Mouse (Mus musculus) spleen, adult 2 months (tissue): ENCODE measurements around the gene Ccdc146.

Source experiments
- CTCF ChIP-seq: fragments of 200-500 bp; IDR thresholded peaks from 2 replicates; pipeline ENCODE4 v1.5.1; 2011; ENCODE audit warnings: mild to moderate bottlenecking, inconsistent platforms; ENCODE audit not compliant: insufficient read depth, insufficient read length, insufficient replicate concordance; ENCODE audit errors: extremely low read depth
- POLR2A ChIP-seq: fragments of 200-500 bp; IDR thresholded peaks from 2 replicates; pipeline ENCODE4 v1.6.1; 2011; ENCODE audit warnings: low read depth, low read length, inconsistent platforms

- TF ChIP-seq CTCF (no peak), POLR2A (no peak)
These were observed 76.1 kb downstream of the Ccdc146 start for GRCm38 (mm10) chr5:21348366-21348765.
